Mouse (Mus musculus): Measurements from ENCODE around the gene Ier5l. TPM values are rescaled to one million over a fixed set of nuclear protein-coding genes. Genes with fewer than 3 reads are reported as not detected.
A peak's percentile ranks its signal among the peaks of the same experiment; 100 is the strongest.

Ier5l gene
- polyA plus RNA-seq, 1 experiment from 2014 or later, result 3.5 TPM

DNA sequence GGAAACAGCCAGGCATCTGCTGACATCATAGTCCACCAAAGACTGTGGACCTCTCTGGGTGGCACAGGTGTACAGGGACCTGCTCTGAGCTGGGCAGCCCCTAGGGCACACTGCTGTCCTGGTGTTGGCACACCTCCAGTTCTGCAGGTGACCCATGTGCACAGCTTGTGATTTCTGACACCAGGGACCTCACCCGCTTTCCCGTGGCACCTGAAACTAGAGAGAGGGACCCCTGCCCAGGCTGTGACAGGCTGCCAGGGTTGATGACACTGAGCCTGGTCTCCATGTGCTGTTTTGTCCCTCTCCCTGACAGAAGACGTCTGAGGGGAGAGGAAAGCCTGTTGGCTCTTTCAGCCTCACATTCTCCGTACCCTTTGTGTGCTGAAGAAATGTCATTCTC, 36.2 kb downstream of the Ier5l start:
- Histone ChIP-seq H3K4me2 (no peak overlapping the region), H3K4me3 (replicated peaks) (no peak overlapping the region), H3K4me1 (peaks cover 50% of the 10 kb centered on the region), H3K9me3 (replicated peaks) (no peaks in the 10 kb centered on the region), H3K36me3 (peaks cover 57% of the 10 kb centered on the region), H3K27ac (no peak overlapping the region), H3K9ac (no peak overlapping the region), H3K27me3 (no peaks in the 10 kb centered on the region)
- ATAC-seq (replicated peaks; ENCODE audit: low FRiP score), result no peak
- WGBS, result 89% methylated on average over 4 of the region's 4 CpGs

DNA sequence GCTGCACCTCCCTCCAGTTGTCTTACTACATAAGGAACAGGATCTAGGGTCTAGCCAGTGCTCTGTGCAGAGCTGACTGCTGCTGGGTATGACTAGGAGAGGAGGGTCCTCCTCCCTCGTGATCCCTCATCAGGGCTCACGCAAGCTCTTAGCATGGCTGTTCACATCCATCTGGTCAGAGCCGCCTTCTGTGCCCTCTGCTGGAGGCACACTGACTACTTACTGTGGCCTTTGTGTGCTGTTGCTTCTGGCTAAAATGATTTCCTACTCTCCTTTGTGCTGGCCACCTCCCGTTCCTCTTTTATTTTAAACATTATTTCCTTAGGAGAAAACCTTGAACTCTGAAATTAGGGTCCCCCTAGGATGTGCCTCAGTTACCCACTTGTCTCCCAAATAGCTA, 37.2 kb downstream of the Ier5l start:
- H3K27me3 ChIP-seq, result no peaks in the 10 kb centered on the region
- peaks cover 67% of the 10 kb centered on the region for H3K36me3 ChIP-seq
- no peaks in the 10 kb centered on the region for H3K9me3 ChIP-seq (replicated peaks)
- H3K9ac ChIP-seq, result no peak overlapping the region
- WGBS, result 79% methylated on average over 4 of the region's 4 CpGs
- peaks cover 40% of the 10 kb centered on the region for H3K4me1 ChIP-seq
- H3K27ac ChIP-seq, result no peak overlapping the region
- H3K4me3 ChIP-seq (replicated peaks), result no peak overlapping the region
- no peak for ATAC-seq (replicated peaks; ENCODE audit: low FRiP score)
- H3K4me2 ChIP-seq, result no peak overlapping the region

DNA sequence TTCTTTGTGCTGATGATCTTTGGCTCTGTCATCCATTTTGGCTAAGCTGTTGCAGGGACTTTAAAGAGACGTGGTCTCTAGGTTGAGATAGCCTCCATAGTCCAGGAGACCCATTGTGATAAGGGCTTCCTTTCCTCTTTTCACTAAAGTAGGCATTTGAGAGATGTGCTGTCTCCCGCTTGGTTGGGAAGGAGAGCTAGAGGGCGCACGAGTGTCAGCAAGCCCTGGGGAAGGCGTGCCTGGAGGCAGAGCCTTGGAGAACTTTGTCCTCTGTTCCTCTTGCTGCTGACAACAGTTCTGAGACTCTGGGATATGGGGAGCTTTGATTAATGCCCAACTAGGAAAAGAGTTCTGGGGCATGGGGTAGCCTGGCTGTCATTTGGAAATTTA, 37.9 kb downstream of the Ier5l start:
- no peak for ATAC-seq (replicated peaks; ENCODE audit: low FRiP score)
- Histone ChIP-seq H3K27ac (no peak overlapping the region), H3K9me3 (replicated peaks) (no peaks in the 10 kb centered on the region), H3K36me3 (peaks cover 73% of the 10 kb centered on the region), H3K9ac (no peak overlapping the region), H3K27me3 (no peaks in the 10 kb centered on the region), H3K4me1 (peaks cover 33% of the 10 kb centered on the region), H3K4me2 (no peak overlapping the region), H3K4me3 (replicated peaks) (no peak overlapping the region)
- 83% methylated on average over 5 of the region's 5 CpGs for WGBS

DNA sequence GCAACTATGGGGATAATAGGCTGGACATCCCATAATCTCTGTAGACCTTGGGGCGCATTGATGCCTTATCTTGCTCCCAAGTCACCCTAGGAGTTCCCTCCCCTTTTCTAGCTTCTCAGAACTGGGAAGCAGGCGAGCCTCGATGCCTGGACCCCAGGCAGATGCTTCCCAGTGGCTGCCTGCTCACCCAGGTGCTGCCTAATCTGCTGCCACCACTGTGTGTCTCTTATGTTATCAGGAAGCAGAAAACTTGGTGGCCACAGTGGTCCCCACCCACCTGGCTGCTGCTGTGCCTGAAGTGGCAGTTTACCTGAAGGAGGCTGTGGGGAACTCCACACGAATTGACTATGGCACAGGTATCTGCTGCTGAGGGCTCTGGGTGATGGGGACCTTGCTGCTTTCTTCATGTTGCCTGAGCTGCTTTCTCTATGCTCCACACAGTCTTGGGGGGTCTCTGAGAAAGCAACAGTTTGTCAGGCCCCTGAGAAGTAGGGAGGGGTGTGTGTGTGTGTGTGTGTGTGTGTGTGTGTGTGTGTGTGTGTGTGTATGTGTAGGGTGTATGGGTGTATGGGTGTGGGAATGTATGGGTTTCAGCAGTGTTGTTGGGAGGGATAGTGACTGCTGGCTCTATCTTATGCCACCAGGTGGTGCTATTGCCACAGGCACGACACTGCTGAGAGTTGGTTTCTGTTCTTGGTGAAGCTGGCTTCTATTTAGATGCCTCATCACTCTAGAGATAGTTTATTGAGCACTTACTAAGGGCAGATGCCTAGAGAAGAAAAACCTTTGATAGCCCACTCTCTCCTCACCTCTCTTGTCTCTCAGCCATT, 38.5 kb downstream of the Ier5l start:
- no peak overlapping the region for H3K4me3 ChIP-seq (replicated peaks)
- H3K4me2 ChIP-seq, result no peak overlapping the region
- H3K4me1 ChIP-seq, result peaks cover 27% of the 10 kb centered on the region
- no peak overlapping the region for H3K9ac ChIP-seq
- WGBS, result 51% methylated on average over 5 of the region's 5 CpGs
- H3K27ac ChIP-seq, result peak overlapping the region; percentile 34
- H3K36me3 ChIP-seq, result peaks cover 79% of the 10 kb centered on the region
- no peaks in the 10 kb centered on the region for H3K27me3 ChIP-seq
- ATAC-seq (replicated peaks; ENCODE audit: low FRiP score), result no peak; the same call in 1 of the 2 replicates
- no peaks in the 10 kb centered on the region for H3K9me3 ChIP-seq (replicated peaks)

DNA sequence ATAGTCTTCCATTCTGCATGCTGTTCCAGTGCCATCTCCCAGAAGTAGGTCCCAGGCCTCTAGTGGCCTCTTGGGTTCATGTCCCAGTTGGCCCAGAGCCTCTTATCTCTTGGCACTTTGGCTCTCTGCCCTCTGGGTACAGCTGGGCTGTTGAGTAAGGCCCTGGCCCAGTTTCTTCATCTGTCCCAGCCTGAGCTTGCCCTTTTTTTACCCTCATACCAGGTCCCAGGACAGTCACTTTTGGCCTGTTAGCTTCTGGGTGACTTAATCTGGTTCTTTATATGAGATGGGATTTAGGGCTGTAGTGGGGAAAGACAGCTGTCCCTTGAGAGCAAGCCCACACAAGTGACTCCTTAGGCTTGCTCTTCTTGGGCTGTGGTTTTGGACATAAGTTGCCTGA, 44.9 kb downstream of the Ier5l start:
- Histone ChIP-seq H3K9me3 (replicated peaks) (no peaks in the 10 kb centered on the region), H3K4me3 (replicated peaks) (no peak overlapping the region), H3K9ac (no peak overlapping the region), H3K4me2 (no peak overlapping the region), H3K36me3 (peaks cover 81% of the 10 kb centered on the region), H3K4me1 (peaks cover 6% of the 10 kb centered on the region; the same call in 1 of the 2 replicates), H3K27ac (no peak overlapping the region), H3K27me3 (no peaks in the 10 kb centered on the region)
- ATAC-seq (replicated peaks; ENCODE audit: low FRiP score), result no peak

Other genes starting within 250 kb of the Ier5l start
- 40.1 and 41.7 TPM in 2 replicates for gene Lrrc8a, start 236.5 kb downstream of the Ier5l start, polyA plus RNA-seq (2015; fragmentation: Nextera tagmentation; extraction: Ambion mirVana)
- gene Gm28035, start 233.7 kb downstream of the Ier5l start, polyA plus RNA-seq (2015; fragmentation: Nextera tagmentation; extraction: Ambion mirVana), result 0.26 and 0.33 TPM in 2 replicates
- gene Phyhd1, start 208.0 kb downstream of the Ier5l start, polyA plus RNA-seq (2015; fragmentation: Nextera tagmentation; extraction: Ambion mirVana), result 11.5 and 13.3 TPM in 2 replicates
- gene Gm28038, start 193.2 kb downstream of the Ier5l start, polyA plus RNA-seq (2015; fragmentation: Nextera tagmentation; extraction: Ambion mirVana), result not detected in 2 replicates
- 32.9 and 34.0 TPM in 2 replicates for gene Dolk, start 187.9 kb downstream of the Ier5l start, polyA plus RNA-seq (2015; fragmentation: Nextera tagmentation; extraction: Ambion mirVana)
- gene Nup188, start 187.8 kb downstream of the Ier5l start, polyA plus RNA-seq (2015; fragmentation: Nextera tagmentation; extraction: Ambion mirVana), result 35.5 and 42.1 TPM in 2 replicates
- gene Sh3glb2, start 114.9 kb downstream of the Ier5l start, polyA plus RNA-seq (2015; fragmentation: Nextera tagmentation; extraction: Ambion mirVana), result 74.2 and 87.7 TPM in 2 replicates
- 26.4 and 28.8 TPM in 2 replicates for gene Miga2, start 110.0 kb downstream of the Ier5l start, polyA plus RNA-seq (2015; fragmentation: Nextera tagmentation; extraction: Ambion mirVana)
- 36.9 and 37.7 TPM in 2 replicates for gene Dolpp1, start 82.0 kb downstream of the Ier5l start, polyA plus RNA-seq (2015; fragmentation: Nextera tagmentation; extraction: Ambion mirVana)
- gene Crat, start 58.4 kb downstream of the Ier5l start, polyA plus RNA-seq (2015; fragmentation: Nextera tagmentation; extraction: Ambion mirVana), result 27.2 and 30.9 TPM in 2 replicates
- 162 and 175 TPM in 2 replicates for gene Ptpa, start 58.2 kb downstream of the Ier5l start, polyA plus RNA-seq (2015; fragmentation: Nextera tagmentation; extraction: Ambion mirVana)
- 1.2 and 1.8 TPM in 2 replicates for gene Cstad, start 120.8 kb upstream of the Ier5l start, polyA plus RNA-seq (2015; fragmentation: Nextera tagmentation; extraction: Ambion mirVana)

All from kidney, embryonic 15.5 days (tissue).